In genomic region chr13:60319861-60320602, GRCm38 (mm10) we compare ENCODE assay signal across 33 mouse cellular contexts.
"Had no signal": no experiment of that assay in that cellular context is flagged by ENCODE, and none has a peak within 500 bp of the region (broad histone marks: within the 10 kb centered on the region; RNA-seq: fewer than 3 reads in every experiment).

No protein-coding gene starts in this region.

- H3K4me3 ChIP-seq: heart, embryonic 10.5 days; heart, embryonic 12.5 days; heart, embryonic 13.5 days; heart, embryonic 15.5 days; hindbrain, embryonic 10.5 days; hindbrain, embryonic 12.5 days; hindbrain, embryonic 13.5 days; hindbrain, embryonic 15.5 days; kidney, embryonic 15.5 days; layer of hippocampus, adult 2 months; left cerebral cortex, adult 2 months had no signal

- H3K4me1 ChIP-seq: heart, embryonic 10.5 days; heart, embryonic 12.5 days; heart, embryonic 13.5 days; heart, embryonic 15.5 days; hindbrain, embryonic 10.5 days; hindbrain, embryonic 12.5 days; hindbrain, embryonic 13.5 days; hindbrain, embryonic 15.5 days had no signal

- H3K27me3 ChIP-seq: heart, embryonic 12.5 days; heart, embryonic 13.5 days; heart, embryonic 15.5 days; hindbrain, embryonic 12.5 days; hindbrain, embryonic 13.5 days; hindbrain, embryonic 15.5 days; kidney, embryonic 15.5 days had no signal

- H3K4me2 ChIP-seq: heart, embryonic 11.5 days; heart, embryonic 12.5 days; heart, embryonic 13.5 days; heart, embryonic 15.5 days; hindbrain, embryonic 12.5 days; hindbrain, embryonic 13.5 days; hindbrain, embryonic 14.5 days; hindbrain, embryonic 15.5 days; kidney, embryonic 15.5 days had no signal

- H3K9me3 ChIP-seq: heart, embryonic 10.5 days; heart, embryonic 12.5 days; heart, embryonic 13.5 days; heart, embryonic 15.5 days; hindbrain, embryonic 10.5 days; hindbrain, embryonic 12.5 days; hindbrain, embryonic 13.5 days; hindbrain, embryonic 15.5 days; kidney, embryonic 15.5 days had no signal

- ATAC-seq: hindbrain, embryonic 16.5 days; hindbrain, postnatal 0 days; inflammation-experienced regulatory T-cells, adult 6 months had no signal

- DNase-seq: heart, postnatal 10 days; heart, postnatal 14 days; heart, postnatal 36 days; heart, postnatal 4 days; kidney, adult 11 months; kidney, adult 18-20 months; kidney, adult 2 months; kidney, adult 8-10 months; kidney, adult 9 months; kidney, postnatal 10 days; kidney, postnatal 14 days; kidney, postnatal 25 days; kidney, postnatal 36 days; kidney, postnatal 4 days; layer of hippocampus, adult 9-11 months; layer of hippocampus, postnatal 36 days had no signal

- H3K36me3 ChIP-seq: heart, embryonic 10.5 days; heart, embryonic 12.5 days; heart, embryonic 13.5 days; heart, embryonic 15.5 days; hindbrain, embryonic 10.5 days; hindbrain, embryonic 12.5 days; hindbrain, embryonic 13.5 days; hindbrain, embryonic 15.5 days; kidney, embryonic 15.5 days had no signal

- H3K9ac ChIP-seq: heart, embryonic 12.5 days; heart, embryonic 13.5 days; heart, embryonic 15.5 days; hindbrain, embryonic 12.5 days; hindbrain, embryonic 13.5 days; hindbrain, embryonic 14.5 days; hindbrain, embryonic 15.5 days; kidney, embryonic 15.5 days had no signal

- H3K27ac ChIP-seq: heart, embryonic 10.5 days; heart, embryonic 13.5 days; heart, embryonic 15.5 days; hindbrain, embryonic 10.5 days; hindbrain, embryonic 12.5 days; hindbrain, embryonic 13.5 days; hindbrain, embryonic 14.5 days; hindbrain, embryonic 15.5 days; hindbrain, postnatal 0 days; kidney, embryonic 15.5 days; kidney, postnatal 0 days; layer of hippocampus, adult 2 months; left cerebral cortex, adult 2 months had no signal
